Mouse (Mus musculus) spleen, postnatal 4 days (tissue): Measurements from ENCODE around the gene Fndc11.

Source experiments
- DNase-seq, 2 experiments: peaks; one replicate each; pipeline ENCODE4 v3.0.0; 2022; ENCODE audit warnings: low spot score in 2 of 2

The Fndc11 gene

DNA sequence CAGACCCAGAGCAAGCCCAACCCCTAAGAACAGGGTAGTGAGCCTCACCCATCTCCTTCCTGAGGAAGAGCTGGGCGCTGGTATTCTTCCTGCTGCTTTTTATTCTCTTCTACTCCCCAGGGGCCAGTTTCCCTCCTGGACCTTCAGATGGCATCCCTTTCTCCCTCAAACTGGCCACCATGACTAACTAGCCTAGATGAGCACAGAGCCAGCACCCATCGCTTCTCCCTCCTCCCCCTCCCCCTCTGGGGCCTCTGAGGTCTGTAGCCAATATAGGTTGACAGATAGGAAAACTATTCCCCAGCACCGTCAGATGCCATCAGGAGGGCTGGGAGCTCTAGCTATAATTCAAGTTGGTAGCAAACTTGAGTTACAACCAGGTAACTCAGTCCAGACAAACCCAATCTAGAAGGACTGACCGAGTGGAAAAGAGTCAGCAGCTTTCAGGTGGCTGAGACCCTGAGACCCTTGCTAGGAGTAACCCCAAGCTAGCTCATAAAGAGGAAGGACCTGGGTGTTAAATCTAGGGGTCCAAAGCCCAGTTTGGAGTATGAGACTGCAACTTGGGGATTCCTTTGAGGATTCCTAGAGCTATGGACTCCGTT lies 830 bp upstream of the Fndc11 start:
- DNase-seq, result no peak

DNA sequence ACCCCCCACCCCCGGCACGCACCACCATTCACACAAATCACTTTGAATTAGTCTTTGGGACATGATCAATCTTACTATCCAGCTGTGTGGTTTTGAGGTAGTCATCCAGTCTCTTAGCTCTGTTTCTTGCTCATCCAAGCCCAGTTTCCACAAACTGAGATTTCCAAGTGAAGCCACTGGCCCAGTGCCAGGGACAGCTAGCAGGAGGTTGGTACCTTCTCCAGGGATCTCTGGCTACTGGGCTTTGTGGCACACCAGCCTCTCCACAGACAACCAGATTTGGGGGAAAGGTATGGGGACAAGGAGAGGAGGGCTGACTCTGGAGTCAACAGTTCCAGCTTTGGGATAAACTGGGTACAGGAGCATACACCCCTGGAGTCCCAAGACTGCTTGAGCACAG lies 548 bp downstream of the Fndc11 start:
- DNase-seq, result no peak

DNA sequence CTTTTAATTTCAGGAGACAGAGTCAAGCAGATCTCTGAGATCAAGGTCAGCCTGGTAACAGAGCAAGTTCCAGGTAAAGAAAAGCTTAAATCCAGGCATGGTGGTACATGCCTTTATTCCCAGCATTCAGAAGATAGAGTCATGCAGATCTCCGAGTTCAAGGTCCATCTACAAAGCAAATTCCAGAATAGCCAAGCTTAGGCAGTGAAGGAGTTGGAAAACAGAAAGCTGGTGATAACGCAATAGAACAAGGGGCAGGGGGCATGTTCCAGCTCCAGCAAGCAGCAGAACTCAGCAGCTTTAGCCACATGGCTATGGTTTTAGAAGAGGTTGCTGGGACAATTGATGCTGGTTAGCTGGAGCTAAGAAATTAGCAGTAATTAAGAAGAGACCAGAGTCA lies 5.2 kb downstream of the Fndc11 start:
- no peak for DNase-seq

DNA sequence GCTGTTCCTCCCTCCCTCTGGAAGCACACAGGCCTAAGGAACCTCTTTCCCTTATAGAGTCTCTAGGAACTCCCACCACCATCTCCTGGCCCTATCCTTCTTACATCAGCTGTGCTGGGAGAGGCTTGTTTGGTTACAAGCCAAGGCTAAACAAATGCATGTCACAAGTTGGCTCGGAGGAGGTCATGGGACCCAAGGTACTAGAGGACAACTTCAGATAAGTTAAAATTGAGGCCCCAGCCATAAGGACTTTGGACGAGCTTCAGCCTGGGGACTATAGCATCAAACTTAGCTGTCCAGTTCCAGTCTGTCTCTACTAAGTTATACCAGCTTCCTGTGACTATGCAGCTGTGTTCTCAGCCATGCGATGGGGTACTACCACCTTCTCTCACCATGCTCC lies 7.3 kb downstream of the Fndc11 start:
- no peak for DNase-seq

DNA sequence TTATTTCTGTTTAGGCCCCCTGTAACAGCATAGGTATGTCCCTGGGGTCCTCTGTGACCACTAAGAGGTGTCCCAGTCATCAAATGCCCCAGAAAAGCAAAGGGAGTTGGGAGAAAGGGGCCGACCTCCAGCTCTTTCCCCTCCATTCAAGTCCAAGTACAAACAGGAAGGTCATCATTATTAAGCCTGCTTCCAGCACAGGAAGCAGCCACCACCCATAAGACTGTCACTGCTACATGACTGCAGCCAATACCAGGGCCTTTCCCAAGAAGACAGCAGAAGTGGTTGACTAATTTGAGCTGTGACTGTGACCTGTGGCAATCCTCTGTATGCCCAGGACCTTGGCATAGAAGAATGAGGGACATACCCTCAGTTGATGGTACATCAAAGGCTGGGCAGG lies 8.5 kb downstream of the Fndc11 start:
- no peak for DNase-seq

DNA sequence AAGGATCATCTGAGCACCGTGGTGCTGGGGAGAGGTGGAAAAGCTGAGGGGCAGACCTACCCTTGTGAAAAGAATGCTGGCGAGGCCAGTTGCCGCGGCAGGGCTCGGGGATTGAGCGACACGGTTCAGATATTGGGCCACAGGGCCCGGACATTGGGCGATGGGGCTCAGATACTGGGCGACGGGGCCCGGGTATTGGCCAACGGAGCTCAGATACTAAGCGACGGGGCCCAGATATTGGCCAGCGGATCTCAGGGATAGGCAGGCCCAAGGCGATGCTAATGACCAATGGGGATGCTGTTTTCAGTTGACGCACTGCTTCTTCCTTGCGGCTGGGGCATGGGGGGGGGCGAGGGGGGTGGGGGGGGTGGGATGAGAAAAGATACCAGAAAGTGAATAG lies 11.4 kb downstream of the Fndc11 start:
- no peak for DNase-seq

DNA sequence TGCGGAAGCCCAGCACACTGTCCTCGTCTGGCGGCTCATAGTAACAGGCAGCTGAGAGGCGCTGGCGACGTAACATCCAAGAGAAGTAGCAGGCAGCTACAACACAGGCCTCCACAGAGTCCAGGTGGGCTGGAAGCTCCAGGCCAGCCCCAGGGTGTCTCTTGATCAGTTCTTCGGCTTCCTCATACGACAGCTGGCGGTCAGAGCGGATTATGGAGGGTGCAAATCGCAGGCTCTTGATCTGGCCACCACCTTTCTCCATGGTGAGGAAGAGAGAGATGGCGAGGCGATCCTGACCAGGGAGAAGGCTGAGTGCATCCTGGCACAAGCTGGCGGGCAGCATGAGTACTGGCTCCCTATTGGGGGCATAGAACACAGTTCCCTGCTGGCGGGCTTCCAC lies 13.6 kb downstream of the Fndc11 start:
- peak in 1 of 2 experiments; percentile 59 for DNase-seq

DNA sequence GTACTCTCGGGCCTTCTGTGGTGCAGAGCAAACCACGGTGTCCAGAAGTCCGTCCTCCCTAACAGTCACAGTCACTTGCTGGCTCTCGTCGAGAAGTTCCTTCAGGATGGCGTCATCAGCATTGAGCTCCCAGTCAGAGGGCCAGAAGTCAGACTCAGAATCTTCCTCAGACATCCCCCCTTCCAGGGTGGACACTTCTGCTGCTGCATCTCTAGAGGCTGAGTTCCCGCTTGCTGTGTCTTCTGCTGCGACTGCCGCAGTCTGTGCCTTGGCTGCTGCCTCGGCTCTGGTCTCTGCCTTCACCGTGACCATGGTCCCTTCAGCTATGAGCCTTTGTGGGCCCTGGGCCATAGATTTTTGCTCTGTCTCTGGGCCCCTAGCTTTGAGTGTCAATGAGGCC lies 14.9 kb downstream of the Fndc11 start:
- peak in 1 of 2 experiments; percentile 59 for DNase-seq

DNA sequence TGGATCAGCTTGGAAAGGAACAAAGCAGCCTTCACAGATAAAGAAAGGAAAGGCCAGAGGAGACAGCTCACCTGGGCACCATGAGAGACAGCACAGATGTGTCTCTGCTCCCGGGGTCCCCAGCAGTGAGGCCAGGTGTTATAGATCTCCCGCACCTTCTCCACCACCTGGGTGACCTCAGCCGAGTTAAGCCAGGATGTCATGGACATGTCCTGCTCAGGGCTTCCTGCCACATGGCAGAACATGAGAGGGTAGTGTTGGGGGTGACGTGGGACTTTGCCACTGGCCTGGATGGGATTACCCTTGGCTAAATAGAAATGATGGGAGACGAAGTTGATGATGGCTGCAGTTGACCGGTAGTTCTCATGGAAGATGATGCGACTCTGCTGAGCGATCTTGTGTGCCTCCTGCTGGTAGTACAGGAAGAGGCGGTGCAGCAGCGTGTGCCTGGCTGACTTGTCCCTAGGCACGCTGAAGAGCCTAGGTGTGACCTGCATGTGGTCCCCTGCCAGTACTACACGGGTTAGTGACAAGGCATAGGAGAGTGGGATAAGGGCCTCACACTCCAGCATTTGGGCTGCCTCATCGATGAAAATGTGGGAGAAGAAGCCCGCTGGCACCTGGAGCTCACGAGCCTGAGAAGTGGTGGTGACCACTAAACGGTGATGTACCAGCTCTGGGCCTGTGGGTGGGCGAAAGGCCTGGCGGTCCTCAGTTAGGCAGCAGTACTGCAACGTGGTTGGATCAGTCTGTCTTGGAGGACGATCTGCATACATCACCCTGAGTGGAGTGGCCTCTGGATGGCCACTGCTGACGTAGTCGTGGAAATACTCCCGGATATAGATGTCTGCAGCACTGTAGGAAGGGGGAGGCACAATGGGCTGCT lies 16.1 kb downstream of the Fndc11 start:
- peak in 1 of 2 experiments; percentile 60 for DNase-seq

DNA sequence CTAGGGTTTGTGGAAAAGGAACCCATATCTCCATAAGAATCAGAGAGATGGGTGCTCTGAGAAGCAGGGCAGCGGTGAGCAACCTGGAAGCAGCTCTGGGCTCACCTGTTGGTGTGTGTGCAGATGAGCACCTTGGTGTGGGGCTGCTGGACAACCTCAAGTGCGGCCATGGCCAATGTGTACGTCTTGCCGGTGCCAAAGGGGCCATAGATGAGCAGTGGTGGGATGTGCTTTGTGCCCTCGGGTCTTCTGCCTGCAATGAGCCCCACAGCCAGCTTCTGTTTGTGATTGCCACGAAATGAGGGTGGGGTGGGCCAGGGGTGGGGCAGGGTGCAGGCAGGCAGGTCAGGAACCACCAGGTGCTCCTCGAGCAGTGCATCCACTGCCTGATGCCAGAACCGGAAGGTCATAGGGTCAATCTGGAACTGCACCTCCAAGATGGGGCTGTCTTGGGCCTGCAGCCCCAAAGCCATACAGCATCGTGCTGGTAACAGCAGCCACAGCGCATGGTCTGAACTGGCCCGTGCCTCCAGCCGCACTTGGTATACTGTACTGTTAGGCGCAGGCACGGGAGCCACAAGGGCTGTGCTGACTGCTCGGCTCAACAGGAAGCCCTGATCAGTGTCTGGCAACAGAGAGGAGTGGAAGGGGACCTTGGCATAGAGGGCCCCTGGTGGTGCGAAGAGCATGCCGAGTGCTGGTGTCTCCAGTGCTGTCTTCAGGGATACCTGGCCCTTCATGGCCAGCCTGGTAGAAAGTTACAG lies 17.6 kb downstream of the Fndc11 start:
- peak in 1 of 2 experiments; percentile 61 for DNase-seq

DNA sequence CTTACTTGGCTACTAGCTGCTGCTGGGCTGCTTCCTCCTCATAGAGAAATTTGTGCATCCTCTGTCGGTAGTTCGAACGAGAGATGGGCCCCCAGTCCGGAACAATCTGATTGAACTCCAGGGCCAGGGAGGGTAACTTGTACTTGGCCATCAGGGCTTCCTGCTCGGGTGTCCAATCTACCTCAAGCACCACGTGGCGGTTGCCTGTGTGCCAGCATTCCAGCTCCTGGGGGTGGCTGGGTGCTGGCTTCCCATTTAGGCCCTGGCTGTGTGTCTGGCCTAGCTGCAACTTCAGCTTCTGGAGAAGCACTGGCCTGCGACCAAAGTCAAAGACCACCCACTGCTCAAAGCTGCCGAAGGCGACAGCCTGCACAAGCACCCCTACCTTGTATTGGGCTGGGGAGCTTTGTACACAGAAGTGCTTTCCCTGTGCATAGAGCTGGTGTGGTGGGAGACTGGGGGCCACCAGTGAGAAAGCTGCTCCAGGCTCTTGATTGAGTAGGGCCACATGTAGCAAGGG lies 18.3 kb downstream of the Fndc11 start:
- peak in 1 of 2 experiments; percentile 58 for DNase-seq

DNA sequence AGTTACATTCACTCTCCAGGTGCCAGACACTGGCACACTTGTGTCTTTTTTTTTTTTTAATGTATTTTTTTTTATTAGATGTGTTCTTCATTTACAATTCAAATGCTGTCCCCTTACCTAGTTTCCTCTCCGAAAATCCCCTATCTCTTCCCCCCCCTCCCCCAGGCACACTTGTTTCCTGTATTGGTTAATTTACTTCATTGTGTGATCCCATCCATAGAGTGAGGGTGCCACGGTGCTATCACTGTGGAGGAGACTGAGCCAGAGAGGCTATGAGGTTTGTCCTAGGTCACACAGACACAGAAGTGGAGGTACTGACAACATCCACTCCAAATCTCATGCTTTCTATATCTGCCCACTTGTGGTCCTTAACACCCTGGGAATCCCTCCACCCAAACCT lies 19.0 kb downstream of the Fndc11 start:
- DNase-seq, result no peak

DNA sequence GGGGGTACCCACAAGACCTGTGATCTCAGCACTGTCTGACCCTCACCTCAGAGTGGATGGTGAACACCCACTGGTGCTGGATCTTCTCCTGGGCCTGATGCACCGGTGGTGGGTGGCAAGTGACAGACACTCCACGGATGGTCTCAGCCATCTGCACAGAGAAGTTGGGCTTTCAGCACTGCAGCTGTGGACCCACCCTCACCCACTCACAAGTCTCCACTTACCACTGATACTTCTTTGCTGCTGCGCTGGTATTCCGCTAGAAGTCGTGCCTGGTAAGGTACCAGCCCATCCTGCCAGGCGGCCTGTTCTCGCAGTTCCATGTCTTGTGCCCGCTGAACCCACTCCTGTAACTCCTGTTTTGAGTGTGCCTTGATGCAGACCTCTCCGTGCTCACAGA lies 19.4 kb downstream of the Fndc11 start:
- DNase-seq, result peak in 1 of 2 experiments; percentile 59

DNA sequence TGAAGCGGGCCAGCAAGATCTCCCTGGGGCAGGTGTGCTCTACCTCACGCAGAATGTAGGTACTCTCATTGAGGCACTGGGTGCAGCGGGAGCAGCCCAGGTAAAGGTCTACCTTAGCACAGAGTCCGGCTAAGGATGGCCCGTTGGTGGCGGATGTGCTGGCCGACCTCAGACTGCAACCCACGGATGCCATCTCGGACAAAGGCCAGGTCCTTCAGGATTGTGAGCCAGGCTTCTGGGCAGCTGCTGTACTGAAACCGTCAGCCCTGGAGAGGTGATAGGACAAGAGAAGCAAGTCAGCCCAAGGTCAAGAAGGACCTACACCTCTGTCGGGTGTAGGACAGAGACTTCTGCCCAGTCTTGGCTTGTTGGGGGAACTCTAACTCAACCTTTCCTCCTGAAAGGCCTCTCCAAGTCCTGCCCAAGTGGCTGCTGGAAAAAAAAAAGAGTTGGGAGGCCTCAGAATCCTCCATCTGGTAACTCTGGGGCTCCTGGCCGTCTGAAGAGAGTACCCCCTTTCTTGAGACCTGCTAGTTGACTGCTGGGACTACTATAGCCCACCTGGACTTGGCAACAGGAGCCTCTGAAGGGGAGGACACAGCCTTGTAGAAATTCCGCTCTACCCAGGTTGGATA lies 21.1 kb downstream of the Fndc11 start:
- peak in 1 of 2 experiments; percentile 61 for DNase-seq

DNA sequence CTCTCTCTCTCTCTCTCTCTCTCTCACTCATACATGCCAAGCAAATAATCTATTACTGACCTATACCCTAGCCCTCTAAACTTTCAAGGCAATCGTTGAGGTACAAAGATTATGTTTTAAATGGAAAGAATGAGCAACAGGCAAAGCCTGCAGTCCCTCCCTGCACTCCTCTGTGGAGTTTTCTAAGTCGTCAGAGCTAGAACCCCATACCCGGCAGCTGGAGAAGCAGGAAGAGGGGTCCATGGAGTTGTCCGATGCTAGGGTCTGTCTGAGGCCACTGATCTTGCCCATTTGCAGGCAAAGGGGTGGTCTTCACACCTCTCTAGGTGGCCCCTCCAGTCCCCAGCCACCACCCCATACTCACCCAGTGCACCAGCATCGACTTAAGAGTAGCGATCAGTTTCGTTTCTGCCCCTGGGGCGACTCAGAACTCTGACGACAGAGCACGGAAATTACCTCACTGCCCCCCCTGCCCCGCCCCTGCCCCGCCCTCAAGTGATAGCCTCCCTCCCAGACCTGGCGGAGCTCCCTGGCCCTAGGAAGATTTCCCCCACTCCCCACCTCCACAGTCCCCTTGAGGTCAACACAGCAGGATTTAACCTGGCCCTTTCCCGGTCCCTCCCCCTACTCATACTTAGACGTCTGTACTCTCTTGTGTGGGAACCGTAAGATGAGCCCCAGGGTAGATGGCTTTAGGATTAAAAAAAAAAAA lies 21.9 kb downstream of the Fndc11 start, which contains the start of gene Helz2:
TSS of gene Helz2 (minus strand) at position 426 of the 712 bp plus-strand sequence.
- DNase-seq, result peak; percentile 53 to 79

DNA sequence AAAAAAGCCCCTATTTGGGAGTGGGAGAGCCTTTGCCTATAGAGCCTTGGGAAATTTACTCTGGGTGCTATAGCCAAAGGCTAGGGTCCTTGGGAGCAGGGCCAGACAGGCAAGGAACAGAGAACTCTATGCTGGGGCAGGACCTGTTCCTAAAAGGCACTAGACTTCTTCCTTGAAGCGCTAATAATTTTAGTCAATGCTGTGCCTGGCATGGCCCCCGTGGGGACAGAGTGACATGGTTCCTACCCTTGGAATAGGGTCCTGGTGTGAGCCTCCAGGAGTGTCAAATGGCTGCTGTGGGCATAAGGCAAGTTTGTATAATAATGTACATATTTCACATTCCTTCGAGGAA lies 22.5 kb downstream of the Fndc11 start:
- no peak for DNase-seq

DNA sequence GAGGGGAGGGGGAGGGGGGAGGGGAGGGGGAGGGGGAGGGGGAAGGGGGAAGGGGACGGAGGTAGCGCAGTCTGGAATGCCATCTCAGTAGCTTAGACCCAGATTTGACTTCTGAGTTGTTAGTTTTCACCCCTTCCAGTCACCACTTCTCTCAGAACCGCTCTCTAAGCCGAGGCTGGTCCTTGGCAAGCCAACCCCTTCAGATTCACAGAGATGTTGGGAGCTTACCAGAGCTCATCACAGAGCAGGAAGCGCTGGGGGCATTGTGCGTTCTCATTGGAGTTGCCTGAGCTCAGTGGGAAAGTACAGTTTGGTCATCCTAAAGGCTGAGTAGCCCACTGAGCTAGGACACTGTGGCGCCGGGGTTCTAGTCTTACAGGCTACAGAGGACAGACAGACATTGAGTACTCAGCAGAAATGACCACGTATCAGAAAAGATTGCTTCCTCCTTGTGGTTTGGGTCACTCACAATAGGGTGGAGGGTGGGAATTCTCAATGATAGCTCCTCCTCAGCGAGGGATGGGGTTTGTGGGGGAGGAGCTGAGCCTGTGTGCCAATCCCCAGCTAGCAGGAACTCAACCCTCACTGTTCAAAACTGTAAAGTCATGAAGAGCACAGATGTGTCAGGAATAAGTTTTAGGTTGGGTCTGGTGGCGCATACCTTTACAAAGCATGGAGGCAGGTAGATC lies 24.0 kb downstream of the Fndc11 start:
- peak in 1 of 2 experiments; percentile 60 for DNase-seq

DNA sequence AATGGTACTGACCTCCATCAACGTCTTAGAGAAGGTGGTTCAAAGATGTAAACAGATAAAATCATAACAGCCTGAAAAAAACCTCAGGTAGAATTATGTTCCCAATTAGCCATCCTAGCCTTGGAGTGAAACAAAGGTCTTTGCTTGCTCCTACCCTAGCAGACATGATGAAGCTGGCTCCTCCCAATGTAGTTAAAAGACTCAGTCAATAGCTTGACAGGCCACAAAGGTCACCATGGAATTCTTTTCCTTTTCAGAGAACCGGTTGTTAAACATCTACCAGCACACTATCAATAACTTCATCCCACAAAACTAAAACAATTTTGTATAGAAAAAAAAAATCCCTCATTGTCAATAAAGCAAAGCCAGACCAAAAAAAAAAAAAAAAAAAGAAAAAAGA lies 25.2 kb downstream of the Fndc11 start:
- no peak for DNase-seq

DNA sequence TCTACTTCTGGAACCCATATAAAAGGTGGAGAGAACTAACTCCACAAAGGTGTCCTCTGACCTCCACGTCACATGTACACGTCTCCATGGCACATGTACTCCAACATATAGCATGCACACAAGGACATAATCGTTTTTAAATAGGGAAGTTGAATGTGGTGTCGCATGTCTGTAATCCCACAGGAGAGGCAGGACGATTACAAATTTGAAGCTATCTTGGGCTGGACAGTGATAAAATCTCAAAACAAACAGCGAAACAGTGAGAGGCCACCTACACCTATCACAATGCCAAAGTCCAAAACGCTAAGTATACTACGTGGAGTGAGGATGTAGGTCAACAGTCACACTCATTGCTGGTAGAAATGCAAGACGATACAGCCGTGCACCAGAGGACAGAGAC lies 29.4 kb downstream of the Fndc11 start:
- DNase-seq, result no peak

DNA sequence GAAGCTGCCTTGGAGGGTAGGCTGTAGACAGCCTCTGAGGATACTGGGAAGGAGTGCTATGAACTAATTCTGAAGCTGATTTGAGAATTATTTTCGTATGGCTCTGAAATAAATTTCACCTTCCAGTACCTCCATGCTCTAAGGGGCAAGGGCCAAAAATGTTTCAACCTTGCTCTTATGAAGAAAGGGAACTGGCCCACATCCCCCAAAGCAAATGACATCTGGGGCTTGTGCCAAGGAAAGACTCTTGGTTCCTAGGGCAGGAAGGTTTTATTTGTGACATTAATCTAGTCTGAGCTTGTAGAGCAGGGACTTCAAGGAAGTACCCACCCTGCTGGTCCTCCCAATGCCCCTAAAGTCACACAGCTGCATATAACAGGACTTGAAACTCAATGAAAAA lies 32.0 kb downstream of the Fndc11 start:
- DNase-seq, result no peak

DNA sequence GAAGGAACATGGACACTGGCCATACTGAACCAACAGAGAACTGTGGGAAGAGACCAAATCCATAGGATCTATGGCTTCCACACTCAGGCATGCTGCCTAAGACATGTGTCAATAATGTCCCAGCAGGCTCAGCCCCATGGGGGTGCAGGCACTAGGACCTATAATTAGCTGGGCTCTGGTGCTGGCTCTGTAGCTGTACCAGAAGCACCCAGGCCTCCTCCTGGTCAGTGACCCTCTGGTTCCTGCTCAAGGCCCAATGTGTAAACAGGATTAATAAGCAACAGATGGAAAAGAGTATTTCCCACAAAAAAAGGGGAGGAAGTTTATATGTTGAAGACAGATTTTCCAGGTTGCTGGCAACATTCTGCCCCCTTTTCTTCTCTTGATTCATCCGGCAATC lies 33.4 kb downstream of the Fndc11 start:
- DNase-seq, result no peak
